Mouse (Mus musculus): ENCODE results near the gene Tmem200a. TPM values are rescaled to one million over a fixed set of nuclear protein-coding genes. Genes with fewer than 3 reads are reported as not detected.

Gene Tmem200a
- 17.7 and 20.9 TPM in 2 replicates for polyA plus RNA-seq (2016; fragmentation: Nextera tagmentation; extraction: Ambion mirVana)

- peak within 1 kb of the TSS; percentile 63 for H3K9ac ChIP-seq
- peak within 1 kb of the TSS; percentile 95 for H3K4me2 ChIP-seq (replicated peaks)
- H3K9me3 ChIP-seq: no peaks in the 10 kb centered on the region
- H3K4me1 ChIP-seq: no peaks in the 10 kb centered on the region
- peak; percentile 76; the same call in 1 of the 2 replicates for ATAC-seq (ENCODE audit: insufficient number of reproducible peaks, insufficient read depth, low FRiP score, low TSS enrichment)
- H3K27me3 ChIP-seq: peaks cover 8% of the 10 kb centered on the region; the same call in 1 of the 2 replicates
- 0 out of 2 replicates have a peak within 1 kb of the TSS, but pooled peaks have one; percentile 2 for H3K27ac ChIP-seq
- WGBS: 1% methylated on average over 46 of the region's 46 CpGs
- H3K4me3 ChIP-seq: peak within 1 kb of the TSS; percentile 71
- H3K36me3 ChIP-seq: no peaks in the 10 kb centered on the region
These were observed at the start of gene Tmem200a for GRCm38 (mm10) chr10:26078521-26079142. Gene Tmem200a, minus strand, starts transcription at chr10:26079052.

- WGBS: 59% methylated on average over 1 of the region's 1 CpGs
- Histone ChIP-seq H3K4me2 (replicated peaks) (no peak overlapping the region), H3K9me3 (no peaks in the 10 kb centered on the region), H3K36me3 (no peaks in the 10 kb centered on the region), H3K4me3 (no peak overlapping the region), H3K9ac (no peak overlapping the region), H3K27me3 (no peaks in the 10 kb centered on the region), H3K4me1 (no peaks in the 10 kb centered on the region), H3K27ac (no peak overlapping the region)
- ATAC-seq (ENCODE audit: insufficient number of reproducible peaks, insufficient read depth, low FRiP score, low TSS enrichment): no peak
These were observed 41.0 kb upstream of the Tmem200a start for GRCm38 (mm10) chr10:26119822-26120183.

- no peak overlapping the region for H3K4me2 ChIP-seq (replicated peaks)
- no peaks in the 10 kb centered on the region for H3K27me3 ChIP-seq
- no peak overlapping the region for H3K4me3 ChIP-seq
- 84% methylated on average over 6 of the region's 6 CpGs for WGBS
- H3K9me3 ChIP-seq: no peaks in the 10 kb centered on the region
- H3K9ac ChIP-seq: no peak overlapping the region
- no peaks in the 10 kb centered on the region for H3K36me3 ChIP-seq
- no peaks in the 10 kb centered on the region for H3K4me1 ChIP-seq
- H3K27ac ChIP-seq: no peak overlapping the region
- ATAC-seq (ENCODE audit: insufficient number of reproducible peaks, insufficient read depth, low FRiP score, low TSS enrichment): no peak
These were observed 40.4 kb upstream of the Tmem200a start for GRCm38 (mm10) chr10:26119067-26119821.

GRCm38 (mm10) chr10:26114409-26114808 lies 35.6 kb upstream of the Tmem200a start:
- no peak overlapping the region for H3K4me2 ChIP-seq (replicated peaks)
- no peaks in the 10 kb centered on the region for H3K9me3 ChIP-seq
- 85% methylated on average over 4 of the region's 4 CpGs for WGBS
- no peak overlapping the region for H3K27ac ChIP-seq
- H3K4me1 ChIP-seq: no peaks in the 10 kb centered on the region
- no peaks in the 10 kb centered on the region for H3K36me3 ChIP-seq
- no peak for ATAC-seq (ENCODE audit: insufficient number of reproducible peaks, insufficient read depth, low FRiP score, low TSS enrichment)
- H3K9ac ChIP-seq: no peak overlapping the region
- H3K4me3 ChIP-seq: no peak overlapping the region
- no peaks in the 10 kb centered on the region for H3K27me3 ChIP-seq

- no peaks in the 10 kb centered on the region for H3K4me1 ChIP-seq
- no peaks in the 10 kb centered on the region for H3K27me3 ChIP-seq
- H3K9ac ChIP-seq: no peak overlapping the region
- H3K27ac ChIP-seq: no peak overlapping the region
- no peaks in the 10 kb centered on the region for H3K9me3 ChIP-seq
- H3K4me3 ChIP-seq: no peak overlapping the region
- 70% methylated on average over 3 of the region's 3 CpGs for WGBS
- ATAC-seq (ENCODE audit: insufficient number of reproducible peaks, insufficient read depth, low FRiP score, low TSS enrichment): no peak
- no peaks in the 10 kb centered on the region for H3K36me3 ChIP-seq
- H3K4me2 ChIP-seq (replicated peaks): no peak overlapping the region
These were observed 24.6 kb upstream of the Tmem200a start for GRCm38 (mm10) chr10:26103330-26103982.

- no peak overlapping the region for H3K27ac ChIP-seq
- H3K36me3 ChIP-seq: no peaks in the 10 kb centered on the region
- 60% methylated on average over 4 of the region's 4 CpGs for WGBS
- H3K27me3 ChIP-seq: peaks cover 3% of the 10 kb centered on the region; the same call in 1 of the 2 replicates
- H3K9me3 ChIP-seq: no peaks in the 10 kb centered on the region
- H3K9ac ChIP-seq: no peak overlapping the region
- H3K4me2 ChIP-seq (replicated peaks): no peak overlapping the region
- no peaks in the 10 kb centered on the region for H3K4me1 ChIP-seq
- H3K4me3 ChIP-seq: no peak overlapping the region
- ATAC-seq (ENCODE audit: insufficient number of reproducible peaks, insufficient read depth, low FRiP score, low TSS enrichment): no peak
These were observed 3.2 kb upstream of the Tmem200a start for GRCm38 (mm10) chr10:26082081-26082480.

GRCm38 (mm10) chr10:26079678-26080077 lies 826 bp upstream of the Tmem200a start:
- Histone ChIP-seq H3K4me1 (no peaks in the 10 kb centered on the region), H3K36me3 (no peaks in the 10 kb centered on the region), H3K27me3 (peaks cover 6% of the 10 kb centered on the region; the same call in 1 of the 2 replicates), H3K9ac (no peak overlapping the region), H3K4me3 (no peak overlapping the region), H3K4me2 (replicated peaks) (no peak overlapping the region), H3K27ac (no peak overlapping the region), H3K9me3 (no peaks in the 10 kb centered on the region)
- ATAC-seq (ENCODE audit: insufficient number of reproducible peaks, insufficient read depth, low FRiP score, low TSS enrichment): no peak
- WGBS: 82% methylated on average over 3 of the region's 3 CpGs

GRCm38 (mm10) chr10:26077671-26078481 lies 976 bp downstream of the Tmem200a start, which contains the start of gene Gm9767:
Gene Gm9767, plus strand, starts transcription at chr10:26078255.
- peak within 1 kb of the TSS; percentile 95 for H3K4me2 ChIP-seq (replicated peaks)
- H3K27me3 ChIP-seq: peaks cover 8% of the 10 kb centered on the region; the same call in 1 of the 2 replicates
- H3K27ac ChIP-seq: 0 out of 2 replicates have a peak within 1 kb of the TSS, but pooled peaks have one; percentile 2
- H3K4me3 ChIP-seq: peak within 1 kb of the TSS; percentile 71
- WGBS: 1% methylated on average over 52 of the region's 52 CpGs
- peak; percentile 50; the same call in 1 of the 2 replicates for ATAC-seq (ENCODE audit: insufficient number of reproducible peaks, insufficient read depth, low FRiP score, low TSS enrichment)
- H3K4me1 ChIP-seq: no peaks in the 10 kb centered on the region
- peak within 1 kb of the TSS; percentile 63 for H3K9ac ChIP-seq
- no peaks in the 10 kb centered on the region for H3K9me3 ChIP-seq
- H3K36me3 ChIP-seq: no peaks in the 10 kb centered on the region

- H3K9ac ChIP-seq: no peak overlapping the region
These were observed 1.9 kb downstream of the Tmem200a start for GRCm38 (mm10) chr10:26076949-26077348.

GRCm38 (mm10) chr10:26071986-26072385 lies 6.9 kb downstream of the Tmem200a start:
- Histone ChIP-seq H3K36me3 (peaks cover 3% of the 10 kb centered on the region; the same call in 1 of the 2 replicates), H3K9me3 (peaks cover 4% of the 10 kb centered on the region; the same call in 1 of the 2 replicates), H3K27me3 (0 out of 2 replicates have a peak, but pooled peaks cover 5% of the 10 kb centered on the region), H3K4me2 (replicated peaks) (no peak overlapping the region), H3K4me3 (no peak overlapping the region), H3K27ac (no peak overlapping the region), H3K9ac (no peak overlapping the region), H3K4me1 (no peaks in the 10 kb centered on the region)
- WGBS: 78% methylated on average over 5 of the region's 5 CpGs
- no peak for ATAC-seq (ENCODE audit: insufficient number of reproducible peaks, insufficient read depth, low FRiP score, low TSS enrichment)

More at GRCm38 (mm10) chr10:26076949-26077348, 1.9 kb downstream of the Tmem200a start:
- 79% methylated on average over 9 of the region's 9 CpGs for WGBS
- peaks cover 8% of the 10 kb centered on the region; the same call in 1 of the 2 replicates for H3K27me3 ChIP-seq
- H3K4me3 ChIP-seq: 0 out of 2 replicates have a peak overlapping the region, but pooled peaks have one; percentile 71
- no peaks in the 10 kb centered on the region for H3K4me1 ChIP-seq
- no peaks in the 10 kb centered on the region for H3K36me3 ChIP-seq
- no peaks in the 10 kb centered on the region for H3K9me3 ChIP-seq
- ATAC-seq (ENCODE audit: insufficient number of reproducible peaks, insufficient read depth, low FRiP score, low TSS enrichment): no peak
- peak overlapping the region; percentile 95 for H3K4me2 ChIP-seq (replicated peaks)
- H3K27ac ChIP-seq: no peak overlapping the region

GRCm38 (mm10) chr10:26063071-26063470 lies 15.8 kb downstream of the Tmem200a start:
- no peak for ATAC-seq (ENCODE audit: insufficient number of reproducible peaks, insufficient read depth, low FRiP score, low TSS enrichment)
- no peak overlapping the region for H3K4me3 ChIP-seq

More at GRCm38 (mm10) chr10:26063071-26063470, 15.8 kb downstream of the Tmem200a start:
- H3K27ac ChIP-seq: no peak overlapping the region
- H3K27me3 ChIP-seq: no peaks in the 10 kb centered on the region
- H3K36me3 ChIP-seq: peaks cover 1% of the 10 kb centered on the region; the same call in 1 of the 2 replicates
- H3K4me2 ChIP-seq (replicated peaks): no peak overlapping the region
- 86% methylated on average over 4 of the region's 4 CpGs for WGBS
- no peaks in the 10 kb centered on the region for H3K4me1 ChIP-seq
- H3K9me3 ChIP-seq: peaks cover under 1% of the 10 kb centered on the region; the same call in 1 of the 2 replicates
- no peak overlapping the region for H3K9ac ChIP-seq
